Mouse (Mus musculus) forebrain, embryonic 11.5 days (tissue): ENCODE measurements around the gene Ttpal. TPM values are rescaled to one million over a fixed set of nuclear protein-coding genes. Genes with fewer than 3 reads are reported as not detected.

Source experiments
- ATAC-seq: fragments of 200-750 bp; cut with Nextera tagmentation; replicated peaks from 2 replicates; pipeline ENCODE4 v1.8.0; 2017; ENCODE audit warnings: moderate TSS enrichment; ENCODE audit not compliant: low FRiP score
- DNase-seq: peaks from one replicate; pipeline ENCODE4 v3.0.0-alpha.2; 2017; ENCODE audit warnings: low spot score
- H3K27ac ChIP-seq: fragments of 300-500 bp; sonication (generic); 2 replicates; pipeline ENCODE4 v1.5.1; 2014; ENCODE audit warnings: low read depth, low read length
- H3K27me3 ChIP-seq: fragments of 300-500 bp; sonication (generic); 2 replicates; pipeline ENCODE4 v1.6.1; 2014; ENCODE audit warnings: mild to moderate bottlenecking, low read length, mixed read lengths; ENCODE audit not compliant: control insufficient read depth, insufficient read depth
- H3K36me3 ChIP-seq: fragments of 300-500 bp; sonication (generic); 2 replicates; pipeline ENCODE4 v1.6.1; 2014; ENCODE audit warnings: mild to moderate bottlenecking, low read length, moderate library complexity, mixed read lengths; ENCODE audit not compliant: control insufficient read depth, insufficient read depth
- H3K4me1 ChIP-seq: fragments of 300-500 bp; sonication (generic); replicated peaks from 2 replicates; pipeline ENCODE4 v1.6.1; 2014; ENCODE audit warnings: low read length, mixed read lengths; ENCODE audit not compliant: control insufficient read depth, insufficient read depth
- H3K4me2 ChIP-seq: fragments of 300-500 bp; sonication (generic); 2 replicates; pipeline ENCODE4 v1.6.1; 2014; ENCODE audit warnings: low read depth, mild to moderate bottlenecking, low read length, moderate library complexity, mixed read lengths; ENCODE audit not compliant: severe bottlenecking
- H3K4me3 ChIP-seq: fragments of 300-500 bp; sonication (generic); 2 replicates; pipeline ENCODE4 v1.5.1; 2014; ENCODE audit warnings: low read depth, low read length
- H3K9ac ChIP-seq: fragments of 300-500 bp; sonication (generic); 2 replicates; pipeline ENCODE4 v1.6.1; 2014; ENCODE audit warnings: low read length
- H3K9me3 ChIP-seq: fragments of 300-500 bp; sonication (generic); 2 replicates; pipeline ENCODE4 v1.6.1; 2016; ENCODE audit warnings: low read length, mixed read lengths; ENCODE audit not compliant: control insufficient read depth
- WGBS: fragments of 180-500 bp; shearing (Covaris S2); extraction: QIAGEN DNeasy Blood & Tissue Kit; methylation state at CpG from one replicate; pipeline ENCODE4 v1.1.7; 2014; 5-methylcytosine and 5-hydroxymethylcytosine counted together
- polyA plus RNA-seq: library from polyadenylated mRNA; unstranded; fragments of >200 nt; fragmentation: Nextera tagmentation; extraction: Ambion mirVana; gene quantifications from 2 replicates; pipeline ENCODE4 v1.2.1, GENCODE M21; 2014

Ttpal gene
- polyA plus RNA-seq, 1 experiment from 2014 or later: 43.5 TPM

DNA sequence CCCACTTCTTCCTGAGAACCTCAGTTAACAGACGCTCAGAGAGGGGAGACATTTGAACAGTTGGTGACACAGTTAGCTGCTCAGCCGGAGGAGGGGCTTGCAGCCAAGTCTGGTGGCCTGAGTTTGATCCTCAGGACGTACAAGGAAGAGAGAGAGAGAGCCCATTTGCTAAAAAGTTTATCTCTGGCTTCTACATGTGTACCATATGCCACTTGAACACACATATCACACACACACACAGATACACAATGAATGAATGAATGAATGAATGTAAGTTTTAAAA is 5.3 kb upstream of the Ttpal start:
- no peaks in the 10 kb centered on the region for H3K4me1 ChIP-seq
- no peaks in the 10 kb centered on the region for H3K27me3 ChIP-seq
- ATAC-seq: no peak
- DNase-seq: no peak
- H3K4me2 ChIP-seq: no peak overlapping the region
- no peaks in the 10 kb centered on the region for H3K9me3 ChIP-seq
- no peak overlapping the region for H3K4me3 ChIP-seq
- H3K36me3 ChIP-seq: no peaks in the 10 kb centered on the region
- 80% methylated on average over 3 of the region's 3 CpGs for WGBS
- no peak overlapping the region for H3K9ac ChIP-seq
- H3K27ac ChIP-seq: no peak overlapping the region

DNA sequence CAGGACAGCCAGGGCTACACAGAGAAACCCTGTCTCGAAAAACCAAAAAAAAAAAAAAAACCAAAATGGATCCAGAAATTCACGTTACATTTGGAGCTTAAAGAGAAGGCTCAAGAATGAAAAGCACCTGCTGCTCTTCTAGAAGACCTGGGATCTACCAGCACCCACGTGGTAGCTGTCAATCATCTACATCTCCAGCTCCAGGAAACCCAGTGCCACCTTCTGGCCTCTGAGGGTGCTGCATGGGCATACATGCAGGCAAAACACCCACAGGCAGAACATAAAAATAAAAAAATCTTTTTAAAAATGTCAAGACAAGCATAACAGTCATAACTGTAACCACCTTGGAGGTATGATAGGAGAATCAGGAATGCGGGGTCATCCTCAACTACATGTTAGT is 4.5 kb upstream of the Ttpal start:
- no peak overlapping the region for H3K4me3 ChIP-seq
- no peak overlapping the region for H3K4me2 ChIP-seq
- H3K4me1 ChIP-seq: peaks cover 2% of the 10 kb centered on the region; the same call in 1 of the 2 replicates
- H3K27me3 ChIP-seq: no peaks in the 10 kb centered on the region
- DNase-seq (no peak), ATAC-seq (no peak)
- H3K9me3 ChIP-seq: no peaks in the 10 kb centered on the region
- H3K9ac ChIP-seq: no peak overlapping the region
- no peak overlapping the region for H3K27ac ChIP-seq
- 59% methylated on average over 4 of the region's 4 CpGs for WGBS
- H3K36me3 ChIP-seq: no peaks in the 10 kb centered on the region

DNA sequence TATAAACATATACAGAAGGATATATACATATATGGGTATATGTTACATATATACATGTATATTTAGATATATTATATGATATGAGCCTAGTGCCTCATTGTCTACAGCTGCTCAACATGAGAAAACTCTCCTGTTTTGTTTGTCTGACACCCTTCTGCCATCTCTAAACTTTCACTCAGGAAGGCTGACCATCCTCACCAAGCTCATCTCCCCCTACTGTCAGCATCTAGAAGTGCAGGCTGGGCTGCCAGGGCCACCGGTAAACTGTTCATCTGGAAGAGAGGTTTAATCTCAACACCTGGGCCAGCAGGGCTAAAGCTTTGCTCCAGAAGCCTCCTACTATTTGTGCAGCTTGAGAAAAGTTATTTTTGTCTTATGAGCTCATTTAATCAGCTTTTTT is 2.9 kb upstream of the Ttpal start:
- ATAC-seq: no peak
- Histone ChIP-seq H3K4me3 (no peak overlapping the region), H3K9ac (no peak overlapping the region), H3K4me1 (peaks cover 7% of the 10 kb centered on the region; the same call in 1 of the 2 replicates), H3K4me2 (no peak overlapping the region), H3K27ac (no peak overlapping the region), H3K9me3 (no peaks in the 10 kb centered on the region), H3K27me3 (no peaks in the 10 kb centered on the region), H3K36me3 (no peaks in the 10 kb centered on the region)
- 4% methylated on average over 1 of the region's 1 CpGs for WGBS
- peak; percentile 78 for DNase-seq

DNA sequence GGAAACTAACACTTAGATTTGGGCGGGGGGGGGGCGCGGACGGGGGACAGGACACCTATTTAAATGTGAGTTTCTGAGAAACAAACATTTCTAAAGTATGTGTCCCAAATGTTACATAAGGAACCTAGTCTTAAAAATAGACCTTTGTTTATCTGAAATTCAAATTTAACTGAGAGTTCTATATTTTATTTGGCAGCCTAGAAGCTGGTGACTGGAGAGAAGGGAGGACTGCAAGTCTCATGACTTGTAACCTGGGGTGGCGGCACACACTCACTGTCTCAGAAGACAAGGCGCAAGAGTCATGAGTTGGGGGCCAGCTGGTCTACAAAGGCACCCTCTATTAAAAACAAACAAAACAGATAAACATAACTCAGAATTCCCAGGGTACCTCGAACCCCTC is 1.0 kb upstream of the Ttpal start:
- no peak for DNase-seq

DNA sequence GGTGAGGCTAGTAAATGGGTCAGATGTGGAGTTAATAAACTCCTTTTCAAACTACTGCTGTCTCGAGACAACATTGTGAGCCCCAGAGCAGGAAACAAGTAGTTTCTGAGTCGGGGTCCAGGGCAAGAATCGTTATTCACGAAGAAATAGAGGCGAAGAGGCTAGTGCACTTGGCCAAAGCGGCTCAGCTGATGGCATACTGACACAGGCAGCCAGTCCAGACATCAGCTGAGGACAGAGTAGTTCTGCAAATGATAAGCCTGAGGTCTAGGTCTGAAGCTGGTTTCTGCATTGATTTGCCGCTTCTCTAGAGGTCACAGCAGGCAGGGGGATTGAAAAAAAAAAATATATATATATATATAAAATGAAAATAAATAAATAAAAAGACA is 408 bp upstream of the Ttpal start:
- DNase-seq (no peak), ATAC-seq (no peak)
- Histone ChIP-seq H3K4me1 (peaks cover 7% of the 10 kb centered on the region; the same call in 1 of the 2 replicates), H3K27ac (no peak overlapping the region), H3K9me3 (no peaks in the 10 kb centered on the region), H3K27me3 (no peaks in the 10 kb centered on the region), H3K4me3 (peak overlapping the region; percentile 85), H3K9ac (peak overlapping the region; percentile 93; the same call in 1 of the 2 replicates), H3K4me2 (peak overlapping the region; percentile 95; the same call in 1 of the 2 replicates), H3K36me3 (no peaks in the 10 kb centered on the region)
- WGBS: 82% methylated on average over 7 of the region's 7 CpGs

More for the DNA sequence above, 1.0 kb upstream of the Ttpal start:
- Histone ChIP-seq H3K4me2 (no peak overlapping the region), H3K27ac (no peak overlapping the region), H3K27me3 (no peaks in the 10 kb centered on the region), H3K9ac (no peak overlapping the region), H3K4me3 (no peak overlapping the region), H3K36me3 (no peaks in the 10 kb centered on the region), H3K4me1 (peaks cover 7% of the 10 kb centered on the region; the same call in 1 of the 2 replicates), H3K9me3 (no peaks in the 10 kb centered on the region)
- no peak for ATAC-seq
- 89% methylated on average over 7 of the region's 7 CpGs for WGBS

DNA sequence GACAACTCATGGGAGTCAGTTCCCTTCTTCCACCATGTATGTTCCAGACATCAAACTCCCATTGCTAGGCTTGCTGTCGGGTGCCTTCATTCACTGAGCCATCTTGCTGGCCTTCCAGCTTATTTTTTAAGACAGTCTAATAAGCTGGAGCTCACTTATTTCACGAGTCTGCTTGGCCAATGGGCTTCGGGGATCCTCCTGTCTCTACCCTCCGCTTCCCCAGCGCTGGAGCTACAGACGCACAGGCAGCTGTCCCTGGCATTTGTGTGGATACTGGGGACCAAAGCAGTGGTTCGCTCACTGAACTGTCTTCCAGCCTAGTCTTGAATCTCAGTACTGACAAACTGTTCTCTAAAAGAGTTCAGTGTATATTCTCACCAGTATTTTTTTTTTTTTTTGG is 4.0 kb downstream of the Ttpal start:
- Histone ChIP-seq H3K9ac (no peak overlapping the region), H3K36me3 (no peaks in the 10 kb centered on the region), H3K4me1 (peaks cover 7% of the 10 kb centered on the region; the same call in 1 of the 2 replicates), H3K9me3 (no peaks in the 10 kb centered on the region), H3K27ac (no peak overlapping the region), H3K4me3 (no peak overlapping the region), H3K27me3 (no peaks in the 10 kb centered on the region), H3K4me2 (no peak overlapping the region)
- DNase-seq: no peak
- WGBS: 87% methylated on average over 7 of the region's 7 CpGs
- ATAC-seq: no peak

DNA sequence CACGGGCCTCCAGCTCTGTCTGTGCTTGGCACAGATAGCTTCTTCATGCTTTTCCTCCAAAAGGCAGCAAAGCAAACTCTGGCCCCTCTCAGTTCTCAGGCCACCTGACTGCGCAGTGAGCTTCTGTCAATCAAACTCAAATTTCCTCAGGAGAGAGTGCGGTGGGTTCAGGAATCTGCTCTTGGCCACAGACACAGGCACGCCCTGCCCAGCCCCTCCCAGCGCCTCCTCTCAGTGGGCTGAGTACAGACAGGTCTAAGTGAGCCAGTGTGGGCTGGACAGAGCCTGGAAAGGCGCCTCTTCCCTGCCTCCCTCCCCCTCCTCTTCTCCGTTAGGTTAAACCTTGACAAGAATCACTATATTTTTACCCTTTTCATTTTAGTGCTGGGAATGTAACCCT is 5.9 kb downstream of the Ttpal start:
- Histone ChIP-seq H3K4me3 (no peak overlapping the region), H3K27me3 (no peaks in the 10 kb centered on the region), H3K9me3 (no peaks in the 10 kb centered on the region), H3K27ac (no peak overlapping the region), H3K36me3 (no peaks in the 10 kb centered on the region), H3K9ac (no peak overlapping the region), H3K4me2 (no peak overlapping the region), H3K4me1 (peaks cover 2% of the 10 kb centered on the region; the same call in 1 of the 2 replicates)
- DNase-seq (no peak), ATAC-seq (no peak)
- WGBS: 88% methylated on average over 7 of the region's 7 CpGs

DNA sequence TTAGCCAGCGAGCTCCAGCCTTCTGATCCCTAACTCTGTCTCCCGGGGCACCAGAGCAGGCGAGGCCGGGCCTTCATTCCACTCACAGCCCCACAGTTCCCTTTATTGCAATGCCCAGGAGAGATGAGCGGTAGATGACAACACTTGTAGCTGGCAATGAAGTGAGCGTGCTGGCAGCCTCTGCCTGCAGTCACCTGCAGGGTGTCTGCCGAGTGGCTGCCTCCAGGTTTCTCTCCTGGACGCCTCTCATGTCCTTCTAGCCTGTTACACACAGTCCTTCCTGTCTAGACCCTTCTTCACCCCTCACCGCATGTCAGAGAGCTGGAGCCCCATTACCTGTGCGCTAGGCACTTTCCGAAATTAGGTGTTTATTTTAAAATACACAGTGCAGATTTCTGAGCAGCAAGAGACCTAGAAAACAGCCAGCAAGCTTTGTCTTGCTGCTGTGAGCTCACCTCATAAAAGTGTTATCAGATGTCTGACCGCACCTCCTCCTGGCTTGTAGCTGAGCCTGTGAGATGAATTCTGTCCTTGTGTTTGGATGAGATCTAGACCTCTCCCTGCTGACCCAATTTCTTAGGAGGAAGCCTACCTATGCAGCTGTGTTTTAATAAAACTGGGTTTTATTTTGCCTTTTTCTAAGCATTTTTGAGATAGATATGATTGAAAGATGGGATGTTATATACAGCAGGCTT is 7.3 kb downstream of the Ttpal start:
- Histone ChIP-seq H3K27me3 (no peaks in the 10 kb centered on the region), H3K36me3 (no peaks in the 10 kb centered on the region; the same call in none of the 2 replicates), H3K27ac (no peak overlapping the region), H3K4me3 (no peak overlapping the region), H3K4me1 (no peaks in the 10 kb centered on the region), H3K9me3 (no peaks in the 10 kb centered on the region), H3K4me2 (no peak overlapping the region), H3K9ac (no peak overlapping the region)
- 91% methylated on average over 12 of the region's 12 CpGs for WGBS
- no peak for ATAC-seq
- peak; percentile 40 for DNase-seq

DNA sequence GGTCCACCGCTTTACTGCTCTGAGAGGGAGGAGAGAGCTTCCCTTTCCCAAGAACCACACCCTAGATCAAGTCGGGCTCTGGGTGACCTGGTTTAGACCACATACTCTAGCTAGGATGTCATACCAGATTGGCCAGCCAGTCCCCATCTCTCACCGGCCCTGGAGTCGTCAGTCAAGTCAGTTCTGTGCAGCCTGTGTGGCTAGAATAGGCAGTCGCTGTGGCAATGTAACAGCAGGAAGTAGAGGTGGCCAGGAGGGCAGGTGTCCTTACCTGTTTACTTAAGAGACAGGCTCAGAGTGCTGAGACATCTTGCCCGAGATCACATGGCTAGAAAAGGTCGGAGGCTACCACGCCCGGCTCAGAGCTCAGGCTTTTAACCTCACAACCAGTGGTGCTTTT is 9.1 kb downstream of the Ttpal start:
- H3K36me3 ChIP-seq: no peaks in the 10 kb centered on the region; the same call in none of the 2 replicates

More for the DNA sequence above, 9.1 kb downstream of the Ttpal start:
- H3K4me1 ChIP-seq: no peaks in the 10 kb centered on the region
- 85% methylated on average over 9 of the region's 9 CpGs for WGBS
- H3K9ac ChIP-seq: no peak overlapping the region
- no peak overlapping the region for H3K27ac ChIP-seq
- H3K4me3 ChIP-seq: no peak overlapping the region
- DNase-seq (peak; percentile 47), ATAC-seq (no peak)
- no peaks in the 10 kb centered on the region for H3K27me3 ChIP-seq
- no peak overlapping the region for H3K4me2 ChIP-seq
- no peaks in the 10 kb centered on the region for H3K9me3 ChIP-seq
